8 mouse cellular contexts compared by ENCODE assay signal in genomic region chr11:95106440-95107236, GRCm38 (mm10). TPM values are rescaled to one million over a fixed set of nuclear protein-coding genes. Genes with fewer than 3 reads are reported as not detected.
DNase-seq lines count a peak whose midpoint lies in the region; ATAC-seq lines count a peak whose summit lies in the region.

No protein-coding gene starts in this region.

- 0 out of 2 replicates have a peak, but pooled peaks cover 5% of the 10 kb centered on the region for H3K27me3 ChIP-seq in stomach, embryonic 15.5 days (replicated peaks)

- H3K4me2 ChIP-seq in stomach, embryonic 15.5 days, result no peak overlapping the region

- intact Hi-C loops in left cerebral cortex, postnatal 4 days (cut with DNase I), result loop anchor here (5.0 kb wide), 1 partner anchor 59 kb away; no protein-coding TSS in a partner anchor

- 31% methylated on average over 23 of the region's 23 CpGs for WGBS in stomach, embryonic 15.5 days

- no peak overlapping the region for H3K9ac ChIP-seq in stomach, embryonic 15.5 days

- DNase-seq in A20 (ENCODE audit: low read depth, low spot score), result peak; percentile 52
- peak; percentile 92 for DNase-seq in adrenal gland, adult 2 months
- peak; percentile 82 for DNase-seq in embryo, embryonic 9.5 days (ENCODE audit: extremely low spot score)
- DNase-seq in kidney, adult 11 months, result peak; percentile 61
- DNase-seq in left cerebral cortex, postnatal 4 days, result peak; percentile 87

- no peak overlapping the region for H3K27ac ChIP-seq in stomach, embryonic 15.5 days

- peak; percentile 80 for ATAC-seq in granulocyte monocyte progenitor cell, adult 5-6 weeks (replicated peaks; ENCODE audit: poor library complexity, severe bottlenecking)
- ATAC-seq in monocyte, adult 5-6 weeks (replicated peaks; ENCODE audit: insufficient number of reproducible peaks, low FRiP score, low TSS enrichment, poor library complexity, severe bottlenecking), result peak; percentile 72; the same call in 1 of the 2 replicates
- ATAC-seq in stomach, embryonic 15.5 days (ENCODE audit: insufficient read depth, low FRiP score, low read depth), result peak; percentile 36; the same call in 1 of the 2 replicates

- H3K4me1 ChIP-seq in stomach, embryonic 15.5 days, result peaks cover 11% of the 10 kb centered on the region

- no peaks in the 10 kb centered on the region for H3K9me3 ChIP-seq in stomach, embryonic 15.5 days

- no peak overlapping the region for H3K4me3 ChIP-seq in stomach, embryonic 15.5 days (replicated peaks)

- H3K36me3 ChIP-seq in stomach, embryonic 15.5 days, result no peaks in the 10 kb centered on the region

RNA-seq across cellular contexts. Expression of gene Dlx3, which starts 13.3 kb away (rescaled TPM):
- under 1 TPM in 1 of 2 experiments, not detected in 1; 0.10 TPM for total RNA-seq in adrenal gland, adult 2 months (2021)
- 0.03 and 0.07 TPM in 2 replicates for polyA plus RNA-seq in adrenal gland, adult 2 months (2012; rRNA removed)
- not detected in 2 replicates for total RNA-seq in granulocyte monocyte progenitor cell, adult 5-6 weeks (2014; fragmentation: Nextera tagmentation)
- not detected in 2 replicates for total RNA-seq in granulocyte monocyte progenitor cell, adult 5-6 weeks (2017)
- total RNA-seq in left cerebral cortex, postnatal 4 days (2021), result not detected
- total RNA-seq in monocyte, adult 5-6 weeks (2017), result not detected in 3 replicates
- polyA plus RNA-seq in stomach, embryonic 15.5 days (2015; fragmentation: Nextera tagmentation; extraction: Ambion mirVana), result 1.9 and 2.0 TPM in 2 replicates

RNA-seq across cellular contexts. Expression of gene Itga3, which starts 30.0 kb away (rescaled TPM):
- total RNA-seq in adrenal gland, adult 2 months (2021), result 10 to 100 TPM; 37.8 to 54.0 TPM
- polyA plus RNA-seq in adrenal gland, adult 2 months (2012; rRNA removed), result 47.2 and 49.0 TPM in 2 replicates
- not detected in 2 replicates for total RNA-seq in granulocyte monocyte progenitor cell, adult 5-6 weeks (2014; fragmentation: Nextera tagmentation)
- not detected in 2 replicates for total RNA-seq in granulocyte monocyte progenitor cell, adult 5-6 weeks (2017)
- total RNA-seq in left cerebral cortex, postnatal 4 days (2021), result 10 to 100 TPM; 20.3 to 20.5 TPM
- total RNA-seq in monocyte, adult 5-6 weeks (2017), result 0.75 to 1.2 TPM (median 0.97 TPM) in 3 replicates
- 23.8 and 24.1 TPM in 2 replicates for polyA plus RNA-seq in stomach, embryonic 15.5 days (2015; fragmentation: Nextera tagmentation; extraction: Ambion mirVana)

RNA-seq across cellular contexts. Expression of gene Dlx4, which starts 39.4 kb away (rescaled TPM):
- under 1 TPM in 1 of 2 experiments, not detected in 1; 0.21 TPM for total RNA-seq in adrenal gland, adult 2 months (2021)
- polyA plus RNA-seq in adrenal gland, adult 2 months (2012; rRNA removed), result 0.17 and 0.25 TPM in 2 replicates
- total RNA-seq in granulocyte monocyte progenitor cell, adult 5-6 weeks (2014; fragmentation: Nextera tagmentation), result not detected in 2 replicates
- not detected in 2 replicates for total RNA-seq in granulocyte monocyte progenitor cell, adult 5-6 weeks (2017)
- total RNA-seq in left cerebral cortex, postnatal 4 days (2021), result under 1 TPM; 0.18 to 0.24 TPM
- total RNA-seq in monocyte, adult 5-6 weeks (2017), result not detected in 3 replicates
- polyA plus RNA-seq in stomach, embryonic 15.5 days (2015; fragmentation: Nextera tagmentation; extraction: Ambion mirVana), result 0.46 and 0.58 TPM in 2 replicates
